In genomic region chr6:28832751-28833291, GRCm38 (mm10) we compare ENCODE assay signal across 9 mouse cellular contexts. TPM values are rescaled to one million over a fixed set of nuclear protein-coding genes. Genes with fewer than 3 reads are reported as not detected.
DNase-seq lines count a peak whose midpoint lies in the region; ATAC-seq and TF ChIP-seq lines count a peak whose summit lies in the region.
"Had no signal": no experiment of that assay in that cellular context is flagged by ENCODE, and none has a peak within 500 bp of the region (broad histone marks: within the 10 kb centered on the region; RNA-seq: fewer than 3 reads in every experiment).

No protein-coding gene starts in this region.

- TF ChIP-seq POLR2A in limb, embryonic 14.5 days (IDR thresholded peaks at IDR 0.05; ENCODE audit: borderline replicate concordance, extremely low read depth, insufficient read depth, insufficient read length), result no peak

- under 1% methylated on average over 53 of the region's 58 CpGs for WGBS in kidney, embryonic 14.5 days
- under 1% methylated on average over 55 of the region's 58 CpGs for WGBS in embryonic facial prominence, embryonic 11.5 days
- under 1% methylated on average over 54 of the region's 58 CpGs for WGBS in hindbrain, embryonic 12.5 days
- WGBS in limb, embryonic 14.5 days, result under 1% methylated on average over 49 of the region's 58 CpGs

- peak overlapping the region; percentile 100 for H3K4me2 ChIP-seq in kidney, embryonic 14.5 days (replicated peaks; ENCODE audit: low read depth, low read length)
- peak overlapping the region; percentile 100 for H3K4me2 ChIP-seq in embryonic facial prominence, embryonic 11.5 days (ENCODE audit: low read depth, low read length)
- H3K4me2 ChIP-seq in hindbrain, embryonic 12.5 days (replicated peaks), result peak overlapping the region; percentile 97
- peak overlapping the region; percentile 100 for H3K4me2 ChIP-seq in limb, embryonic 14.5 days (replicated peaks; ENCODE audit: low read depth, low read length, severe bottlenecking)

- H3K36me3 ChIP-seq in kidney, embryonic 14.5 days (ENCODE audit: control insufficient read depth, insufficient read depth, low read length), result no peaks in the 10 kb centered on the region
- no peaks in the 10 kb centered on the region; the same call in 1 of the 2 replicates for H3K36me3 ChIP-seq in embryonic facial prominence, embryonic 11.5 days (replicated peaks; ENCODE audit: control insufficient read depth, insufficient read depth, low read depth, low read length)
- no peaks in the 10 kb centered on the region for H3K36me3 ChIP-seq in hindbrain, embryonic 12.5 days
- H3K36me3 ChIP-seq in limb, embryonic 14.5 days (ENCODE audit: control insufficient read depth, insufficient read depth, low read length), result no peaks in the 10 kb centered on the region

- peak overlapping the region; percentile 81 for H3K9ac ChIP-seq in kidney, embryonic 14.5 days (ENCODE audit: low read depth, low read length)
- peak overlapping the region; percentile 69 for H3K9ac ChIP-seq in embryonic facial prominence, embryonic 11.5 days (replicated peaks; ENCODE audit: low read length)
- peak overlapping the region; percentile 92 for H3K9ac ChIP-seq in hindbrain, embryonic 12.5 days
- peak overlapping the region; percentile 60 for H3K9ac ChIP-seq in limb, embryonic 14.5 days (ENCODE audit: low read depth, low read length, severe bottlenecking)

- H3K4me3 ChIP-seq in kidney, embryonic 14.5 days (ENCODE audit: low read length), result peak overlapping the region; percentile 67
- peak overlapping the region; percentile 59 for H3K4me3 ChIP-seq in embryonic facial prominence, embryonic 11.5 days (ENCODE audit: low read depth, low read length)
- peak overlapping the region; percentile 80 for H3K4me3 ChIP-seq in hindbrain, embryonic 12.5 days
- peak overlapping the region; percentile 59 for H3K4me3 ChIP-seq in limb, embryonic 14.5 days (replicated peaks; ENCODE audit: low read length)

- no peak for DNase-seq in kidney, adult 11 months
- peak; percentile 65 for DNase-seq in adrenal gland, postnatal 10 days
- peak; percentile 70 for DNase-seq in embryonic facial prominence, embryonic 11.5 days (ENCODE audit: low spot score)
- DNase-seq in limb, embryonic 14.5 days (ENCODE audit: low spot score), result peak; percentile 40
- peak; percentile 63 for DNase-seq in neural tube, embryonic 10.5 days (ENCODE audit: extremely low spot score, low spot score)
- no peak for DNase-seq in urinary bladder, adult 2 months (ENCODE audit: low spot score)

- peaks cover 12% of the 10 kb centered on the region for H3K4me1 ChIP-seq in kidney, embryonic 14.5 days (ENCODE audit: control insufficient read depth, insufficient read depth, low read length)
- H3K4me1 ChIP-seq in embryonic facial prominence, embryonic 11.5 days (ENCODE audit: control insufficient read depth, insufficient read depth, low read length), result no peaks in the 10 kb centered on the region
- H3K4me1 ChIP-seq in hindbrain, embryonic 12.5 days, result peaks cover 42% of the 10 kb centered on the region
- peaks cover 7% of the 10 kb centered on the region; the same call in 1 of the 2 replicates for H3K4me1 ChIP-seq in limb, embryonic 14.5 days (ENCODE audit: control insufficient read depth, insufficient read depth, low read length)

- peak; percentile 70 for ATAC-seq in kidney, embryonic 14.5 days (ENCODE audit: low FRiP score, low TSS enrichment)
- peak; percentile 77 for ATAC-seq in embryonic facial prominence, embryonic 11.5 days (replicated peaks; ENCODE audit: insufficient number of reproducible peaks, low FRiP score, low TSS enrichment, low read depth)
- ATAC-seq in hindbrain, embryonic 12.5 days (ENCODE audit: low FRiP score), result peak; percentile 79
- peak; percentile 58 for ATAC-seq in limb, embryonic 14.5 days (ENCODE audit: low FRiP score, low read depth)

- peaks cover 6% of the 10 kb centered on the region; the same call in 1 of the 2 replicates for H3K27me3 ChIP-seq in kidney, embryonic 14.5 days (ENCODE audit: control insufficient read depth, insufficient read depth, low read length)
- peaks cover 20% of the 10 kb centered on the region for H3K27me3 ChIP-seq in embryonic facial prominence, embryonic 11.5 days (ENCODE audit: control insufficient read depth, insufficient read depth, low read length)
- peaks cover 12% of the 10 kb centered on the region for H3K27me3 ChIP-seq in hindbrain, embryonic 12.5 days
- H3K27me3 ChIP-seq in limb, embryonic 14.5 days (ENCODE audit: control insufficient read depth, insufficient read depth, low read length), result peaks cover 29% of the 10 kb centered on the region

- H3K9me3 ChIP-seq in kidney, embryonic 14.5 days (ENCODE audit: control insufficient read depth, low read length), result no peaks in the 10 kb centered on the region
- H3K9me3 ChIP-seq in embryonic facial prominence, embryonic 11.5 days (replicated peaks; ENCODE audit: control insufficient read depth, low read length), result no peaks in the 10 kb centered on the region
- H3K9me3 ChIP-seq in hindbrain, embryonic 12.5 days (replicated peaks), result no peaks in the 10 kb centered on the region
- no peaks in the 10 kb centered on the region for H3K9me3 ChIP-seq in limb, embryonic 14.5 days (ENCODE audit: control insufficient read depth, low read length)

- H3K27ac ChIP-seq in kidney, embryonic 14.5 days (ENCODE audit: low read depth, low read length), result no peak overlapping the region
- 0 out of 2 replicates have a peak overlapping the region, but pooled peaks have one; percentile 17 for H3K27ac ChIP-seq in embryonic facial prominence, embryonic 11.5 days (replicated peaks; ENCODE audit: low read depth, low read length)
- H3K27ac ChIP-seq in hindbrain, embryonic 12.5 days, result peak overlapping the region; percentile 95
- no peak overlapping the region for H3K27ac ChIP-seq in limb, embryonic 14.5 days (replicated peaks; ENCODE audit: low read depth, low read length)
- H3K27ac ChIP-seq: macrophage had no signal

RNA-seq across cellular contexts. Expression of gene Lrrc4, which starts 1.3 kb away (rescaled TPM):
- 1.6 and 2.8 TPM in 2 replicates for polyA plus RNA-seq in kidney, embryonic 14.5 days (2014; fragmentation: Nextera tagmentation; extraction: Ambion mirVana)
- total RNA-seq in adrenal gland, postnatal 10 days (2021), result 1 to 10 TPM; 5.2 to 5.9 TPM
- polyA plus RNA-seq in embryonic facial prominence, embryonic 11.5 days (2014; fragmentation: Nextera tagmentation; extraction: Ambion mirVana), result 1.0 and 1.1 TPM in 2 replicates
- 3.6 and 4.6 TPM in 2 replicates for polyA plus RNA-seq in hindbrain, embryonic 12.5 days (2016; fragmentation: Nextera tagmentation; extraction: Ambion mirVana)
- polyA plus RNA-seq in limb, embryonic 14.5 days (2012; rRNA removed), result 0.99 and 1.0 TPM in 2 replicates
- polyA plus RNA-seq in limb, embryonic 14.5 days (2014; fragmentation: Nextera tagmentation; extraction: Ambion mirVana), result 0.61 TPM in 2 replicates
- polyA plus RNA-seq in urinary bladder, adult 2 months (2012; rRNA removed), result 1.8 and 2.6 TPM in 2 replicates

Comparison
In these comparisons a context has a peak if more than half of its experiments do, and no peak if none do; other contexts are left out.
1. H3K27ac ChIP-seq: peak in embryonic facial prominence, embryonic 11.5 days (single experiment) and hindbrain, embryonic 12.5 days (single experiment); none in kidney, embryonic 14.5 days (single experiment) and limb, embryonic 14.5 days (single experiment).
2. DNase-seq: peak in adrenal gland, postnatal 10 days (single experiment), embryonic facial prominence, embryonic 11.5 days (single experiment), limb, embryonic 14.5 days (single experiment) and neural tube, embryonic 10.5 days (single experiment); none in kidney, adult 11 months (single experiment) and urinary bladder, adult 2 months (single experiment).
3. Peak in every context shown above with its lines, with median percentiles within 50 percentile points of each other: ATAC-seq, H3K4me2 ChIP-seq, H3K4me3 ChIP-seq and H3K9ac ChIP-seq.